Mouse (Mus musculus): ENCODE measurements at regions not wholly inside any gene's neighbourhood (a gene's known extent, or its start where the extent isn't known, plus 50 kb on each side); places are given as distances from the start of the nearest gene placed in this dataset.

- no peak for TF ChIP-seq CTCF (IDR thresholded peaks at IDR 0.05; ENCODE audit: low read depth, low read length)
- TF ChIP-seq EP300 (IDR thresholded peaks at IDR 0.05; ENCODE audit: insufficient read depth, low read depth, low read length): no peak
Observed at GRCm38 (mm10) chr6:116793321-116793960, 76.7 kb upstream of the Tmem72 start.

All from ES-Bruce4 (cell line).